Mouse (Mus musculus): ENCODE measurements at regions not wholly inside any gene's neighbourhood (a gene's known extent, or its start where the extent isn't known, plus 50 kb on each side); places are given as distances from the start of the nearest gene placed in this dataset.

- no peak for DNase-seq (ENCODE audit: low read depth, low spot score)
These were observed 82.0 kb upstream of the 4930583I09Rik start for GRCm38 (mm10) chr17:64917830-64918229.

DNA sequence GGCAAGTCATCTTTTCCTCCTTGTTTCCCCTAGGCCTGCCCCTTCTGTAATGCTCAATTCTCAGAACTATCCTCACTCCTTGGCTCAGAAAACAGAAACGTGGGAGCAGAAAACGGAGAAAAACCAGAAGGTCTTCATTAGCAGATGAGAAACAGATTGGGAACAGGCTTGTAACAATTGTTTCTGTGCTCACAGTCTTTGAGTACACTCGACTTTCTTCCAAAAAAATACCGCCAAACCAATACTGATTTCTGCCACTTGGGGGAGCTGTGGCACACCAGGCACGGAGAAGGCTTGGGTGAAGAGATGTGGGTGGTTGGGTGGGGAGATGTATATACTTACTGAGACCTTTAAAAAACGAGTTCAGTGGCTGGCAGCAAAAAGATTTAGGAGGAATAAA, 80.8 kb upstream of the 4930583I09Rik start:
- DNase-seq (ENCODE audit: low read depth, low spot score) = no peak

DNA sequence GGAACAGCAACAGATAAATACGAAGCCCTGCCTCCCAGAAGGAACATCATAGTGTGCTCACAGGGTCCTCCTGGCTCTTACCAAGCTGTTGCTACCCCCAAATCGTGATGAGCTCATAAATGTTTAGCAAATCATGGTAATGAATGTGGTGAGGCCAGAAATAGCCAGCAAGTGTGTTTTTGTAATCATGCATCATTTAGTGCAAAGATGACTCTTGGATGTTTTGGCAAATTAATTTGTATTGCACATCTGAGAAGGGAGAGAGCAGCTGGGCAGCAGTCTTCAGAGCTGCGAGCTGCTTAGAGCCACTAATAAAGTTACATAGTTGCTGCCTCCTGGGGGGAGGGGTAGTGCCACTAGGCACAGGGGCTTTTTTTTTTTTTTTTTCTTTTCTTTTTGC, 79.8 kb upstream of the 4930583I09Rik start:
- no peak for DNase-seq (ENCODE audit: low read depth, low spot score)

- no peak for DNase-seq (ENCODE audit: low read depth, low spot score)
These were observed 79.2 kb upstream of the 4930583I09Rik start for GRCm38 (mm10) chr17:64915025-64915424.

DNA sequence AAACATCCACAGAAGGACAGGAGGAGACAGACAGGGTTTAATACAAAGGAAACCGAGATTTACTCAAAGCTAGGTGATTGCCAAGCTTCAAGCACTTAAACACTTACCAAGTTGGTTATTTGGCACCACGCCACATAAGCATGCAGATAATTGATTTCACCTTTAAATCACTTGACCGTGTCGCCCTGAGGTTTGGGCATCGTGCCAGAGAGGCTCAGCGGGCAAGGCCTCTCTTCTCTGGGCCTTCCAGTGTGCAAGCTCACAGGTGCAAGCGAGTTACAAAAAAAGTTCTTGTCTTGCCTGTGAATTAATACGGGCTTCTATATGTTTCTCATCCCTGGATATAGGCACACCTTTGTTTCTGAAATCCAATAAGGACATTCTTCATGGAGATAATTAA, 78.4 kb upstream of the 4930583I09Rik start:
- DNase-seq (ENCODE audit: low read depth, low spot score) = no peak

GRCm38 (mm10) chr17:64908671-64909070, 72.8 kb upstream of the 4930583I09Rik start:
- no peak for DNase-seq (ENCODE audit: low read depth, low spot score)

GRCm38 (mm10) chr17:64901721-64902623, 66.1 kb upstream of the 4930583I09Rik start:
- DNase-seq (ENCODE audit: low read depth, low spot score) = no peak

- DNase-seq (ENCODE audit: low read depth, low spot score) = no peak
These were observed 61.6 kb upstream of the 4930583I09Rik start for GRCm38 (mm10) chr17:64897473-64897872.

GRCm38 (mm10) chr17:64895886-64896285, 60.0 kb upstream of the 4930583I09Rik start:
- DNase-seq (ENCODE audit: low read depth, low spot score) = no peak

GRCm38 (mm10) chr17:64895466-64895865, 59.6 kb upstream of the 4930583I09Rik start:
- DNase-seq (ENCODE audit: low read depth, low spot score) = no peak

GRCm38 (mm10) chr17:64893182-64893902, 57.5 kb upstream of the 4930583I09Rik start:
- no peak for DNase-seq (ENCODE audit: low read depth, low spot score)

Measured in brain, embryonic 18.5 days (tissue).